Mouse (Mus musculus) midbrain, postnatal 0 days (tissue): ENCODE data around the gene Gbf1. TPM values are rescaled to one million over a fixed set of nuclear protein-coding genes. Genes with fewer than 3 reads are reported as not detected.

ENCODE experiments used
- ATAC-seq: fragments of 200-750 bp; cut with Nextera tagmentation; 2 replicates; pipeline ENCODE4 v1.8.0; 2017; ENCODE audit warnings: moderate number of reproducible peaks, mild to moderate bottlenecking, moderate TSS enrichment, moderate library complexity; ENCODE audit not compliant: low FRiP score
- DNase-seq: peaks from one replicate; pipeline ENCODE4 v3.0.0-alpha.2; 2015; ENCODE audit warnings: low spot score
- H3K27ac ChIP-seq: fragments of 300-500 bp; sonication (generic); 2 replicates; pipeline ENCODE4 v1.5.1; 2014; ENCODE audit warnings: low read depth, mild to moderate bottlenecking, low read length, mixed read lengths
- H3K27me3 ChIP-seq: fragments of 300-500 bp; sonication (generic); 2 replicates; pipeline ENCODE4 v1.6.1; 2014; ENCODE audit warnings: low read length, control low read depth, mixed read lengths; ENCODE audit not compliant: insufficient read depth
- H3K36me3 ChIP-seq: fragments of 300-500 bp; sonication (generic); 2 replicates; pipeline ENCODE4 v1.6.1; 2014; ENCODE audit warnings: low read length, control low read depth, mixed read lengths; ENCODE audit not compliant: insufficient read depth
- H3K4me1 ChIP-seq: fragments of 300-500 bp; sonication (generic); 2 replicates; pipeline ENCODE4 v1.6.1; 2014; ENCODE audit warnings: mild to moderate bottlenecking, control low read depth, antibody characterized with exemption, low read length, mixed read lengths; ENCODE audit not compliant: insufficient read depth
- H3K4me2 ChIP-seq: fragments of 300-500 bp; sonication (generic); 2 replicates; pipeline ENCODE4 v1.6.1; 2014; ENCODE audit warnings: low read depth, mild to moderate bottlenecking, low read length, mixed read lengths; ENCODE audit not compliant: poor library complexity, severe bottlenecking
- H3K4me3 ChIP-seq: fragments of 300-500 bp; sonication (generic); 2 replicates; pipeline ENCODE4 v1.5.1; 2014; ENCODE audit warnings: low read depth, mild to moderate bottlenecking, low read length, moderate library complexity
- H3K9ac ChIP-seq: fragments of 300-500 bp; sonication (generic); replicated peaks from 2 replicates; pipeline ENCODE4 v1.6.1; 2014; ENCODE audit warnings: mild to moderate bottlenecking, low read length, moderate library complexity, mixed read lengths; ENCODE audit not compliant: poor library complexity, severe bottlenecking
- H3K9me3 ChIP-seq: fragments of 300-500 bp; sonication (generic); 2 replicates; pipeline ENCODE4 v1.6.1; 2016; ENCODE audit warnings: low read length, control low read depth
- CTCF ChIP-seq: IDR thresholded peaks from 2 replicates; pipeline ENCODE4 v1.5.1; 2016; ENCODE audit warnings: antibody characterized with exemption, mild to moderate bottlenecking
- WGBS: fragments of 180-500 bp; shearing (Covaris S2); extraction: QIAGEN DNeasy Blood & Tissue Kit; methylation state at CpG from one replicate; pipeline ENCODE4 v1.1.7; 2014; 5-methylcytosine and 5-hydroxymethylcytosine counted together
- polyA plus RNA-seq: library from polyadenylated mRNA; unstranded; fragments of >200 nt; fragmentation: Nextera tagmentation; extraction: Ambion mirVana; gene quantifications from 2 replicates; pipeline ENCODE4 v1.2.1, GENCODE M21; 2015
- total RNA-seq: library from RNA; depleted of rRNA; stranded (reverse); fragments of >200 nt; gene quantifications from 2 replicates; pipeline ENCODE4 v1.2.3, GENCODE M21; 2014

The Gbf1 gene
- total and polyA plus RNA-seq, 2 experiments from 2014 or later: 51.6 to 59.8 TPM

DNA sequence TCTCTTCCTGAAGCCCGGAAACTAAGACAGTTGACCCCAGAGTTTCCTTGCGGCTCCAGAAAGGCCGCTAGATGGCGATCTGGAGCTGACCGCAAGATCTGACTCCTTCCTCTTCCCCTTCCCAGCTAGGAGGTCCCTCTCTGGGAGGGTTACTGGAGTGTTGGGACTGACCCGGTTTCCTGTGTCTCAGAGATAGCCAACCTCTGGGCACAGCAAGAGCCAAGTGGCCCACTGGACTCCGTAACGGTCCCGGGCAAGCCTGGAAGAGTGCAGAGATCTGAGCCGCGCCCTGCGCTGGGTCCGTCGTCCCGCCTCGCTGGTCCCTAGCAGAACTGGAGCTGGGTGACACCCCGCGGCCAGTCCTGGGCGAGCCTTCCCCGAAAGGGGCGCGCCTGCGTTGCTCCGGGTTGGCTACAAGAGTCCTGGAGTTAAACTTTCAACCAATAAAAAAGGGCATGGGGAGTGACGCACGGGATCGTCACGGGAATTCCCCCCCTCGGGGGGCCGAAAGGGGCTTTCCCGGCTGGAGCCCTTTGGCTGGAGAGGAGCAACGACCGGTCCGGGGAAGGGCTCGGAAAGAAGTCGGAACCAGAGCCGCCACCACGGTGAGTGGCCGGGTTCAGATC is 152.0 kb downstream of the Gbf1 start, which contains the start of gene Nfkb2:
Gene Nfkb2, plus strand, starts transcription at position 105 of the 626 bp plus-strand sequence.
- Histone ChIP-seq H3K4me2 (peak within 1 kb of the TSS; percentile 83), H3K9me3 (no peaks in the 10 kb centered on the region), H3K4me1 (no peaks in the 10 kb centered on the region), H3K27ac (0 out of 2 replicates have a peak within 1 kb of the TSS, but pooled peaks have one; percentile 38), H3K4me3 (peak within 1 kb of the TSS; percentile 44), H3K36me3 (no peaks in the 10 kb centered on the region), H3K27me3 (0 out of 2 replicates have a peak, but pooled peaks cover 10% of the 10 kb centered on the region), H3K9ac (peak within 1 kb of the TSS; percentile 52; the same call in 1 of the 2 replicates)
- DNase-seq (peak; percentile 84), ATAC-seq (peak; percentile 74)
- under 1% methylated on average over 39 of the region's 39 CpGs for WGBS
- peak; percentile 91 for TF ChIP-seq CTCF

GRCm38 (mm10) chr19:46304908-46305333 is 152.6 kb downstream of the Gbf1 start:
- no peak for TF ChIP-seq CTCF
- ATAC-seq (peak; percentile 48; the same call in 1 of the 2 replicates), DNase-seq (no peak)
- Histone ChIP-seq H3K9ac (peak overlapping the region; percentile 52; the same call in 1 of the 2 replicates), H3K4me2 (peak overlapping the region; percentile 83), H3K27me3 (0 out of 2 replicates have a peak, but pooled peaks cover 10% of the 10 kb centered on the region), H3K36me3 (no peaks in the 10 kb centered on the region), H3K4me1 (no peaks in the 10 kb centered on the region), H3K4me3 (peak overlapping the region; percentile 44), H3K27ac (no peak overlapping the region), H3K9me3 (no peaks in the 10 kb centered on the region)
- WGBS: 1% methylated on average over 34 of the region's 34 CpGs

DNA sequence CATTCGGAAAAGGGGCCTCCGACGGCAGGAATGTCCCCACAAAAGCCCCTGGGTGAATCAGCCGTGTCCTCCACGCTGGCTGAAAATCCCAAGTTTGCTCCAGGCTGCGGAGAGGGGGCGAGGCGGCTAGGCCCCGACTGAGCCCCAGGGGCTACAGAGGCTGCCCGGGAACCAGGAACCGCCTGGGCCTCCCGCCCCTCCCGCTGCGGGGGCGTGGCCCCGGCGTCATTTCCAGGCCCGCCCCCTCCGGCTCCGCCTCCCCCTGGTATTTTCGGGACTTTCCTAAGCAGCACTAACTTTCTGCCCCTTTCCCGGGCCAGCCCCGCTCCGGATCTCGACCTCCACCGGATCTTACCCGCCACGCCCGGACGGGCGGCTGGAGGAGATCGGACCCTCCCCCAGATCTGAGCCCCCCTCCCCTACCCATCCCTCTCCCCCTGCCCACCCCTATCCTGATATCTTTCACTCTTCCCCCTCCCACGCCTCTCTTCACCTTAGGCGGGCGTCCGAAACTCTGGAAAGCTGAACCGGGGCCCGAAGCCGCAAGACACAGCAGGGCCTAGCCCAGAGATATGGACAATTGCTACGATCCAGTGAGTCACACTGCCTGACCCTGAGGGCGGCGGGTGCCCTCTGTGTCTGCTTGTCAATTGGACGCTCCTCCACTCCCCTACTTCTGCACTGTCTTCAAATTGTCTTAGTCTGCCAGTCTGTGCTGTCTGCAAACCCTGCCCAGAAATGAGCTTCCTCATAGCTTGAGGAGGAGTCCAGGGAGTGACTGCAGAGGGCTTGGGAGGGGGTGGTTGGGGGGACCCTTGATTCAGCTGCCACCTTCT is 153.3 kb downstream of the Gbf1 start:
- DNase-seq (peak; percentile 65), ATAC-seq (peak; percentile 22)
- H3K27me3 ChIP-seq: 0 out of 2 replicates have a peak, but pooled peaks cover 10% of the 10 kb centered on the region
- peaks cover 1% of the 10 kb centered on the region for H3K36me3 ChIP-seq
- peak overlapping the region; percentile 52; the same call in 1 of the 2 replicates for H3K9ac ChIP-seq
- H3K27ac ChIP-seq: no peak overlapping the region
- H3K4me1 ChIP-seq: no peaks in the 10 kb centered on the region
- H3K4me3 ChIP-seq: peak overlapping the region; percentile 44
- no peaks in the 10 kb centered on the region for H3K9me3 ChIP-seq
- WGBS: 1% methylated on average over 41 of the region's 43 CpGs
- no peak for TF ChIP-seq CTCF
- peak overlapping the region; percentile 83 for H3K4me2 ChIP-seq

- Histone ChIP-seq H3K4me1 (no peaks in the 10 kb centered on the region), H3K4me3 (0 out of 2 replicates have a peak overlapping the region, but pooled peaks have one; percentile 44), H3K9me3 (no peaks in the 10 kb centered on the region), H3K4me2 (peak overlapping the region; percentile 83), H3K9ac (no peak overlapping the region), H3K27ac (no peak overlapping the region), H3K27me3 (0 out of 2 replicates have a peak, but pooled peaks cover 10% of the 10 kb centered on the region), H3K36me3 (peaks cover 7% of the 10 kb centered on the region)
- no peak for DNase-seq
- ATAC-seq: no peak
- TF ChIP-seq CTCF: no peak
- WGBS: 57% methylated on average over 5 of the region's 5 CpGs
These were observed 153.9 kb downstream of the Gbf1 start for GRCm38 (mm10) chr19:46306268-46306610.

GRCm38 (mm10) chr19:46306751-46307289 is 154.5 kb downstream of the Gbf1 start:
- no peak overlapping the region for H3K4me3 ChIP-seq
- TF ChIP-seq CTCF: no peak
- H3K36me3 ChIP-seq: peaks cover 13% of the 10 kb centered on the region
- ATAC-seq (no peak), DNase-seq (no peak)
- no peak overlapping the region for H3K4me2 ChIP-seq
- no peak overlapping the region for H3K9ac ChIP-seq
- no peaks in the 10 kb centered on the region for H3K4me1 ChIP-seq
- WGBS: 94% methylated on average over 9 of the region's 9 CpGs
- no peak overlapping the region for H3K27ac ChIP-seq
- no peaks in the 10 kb centered on the region for H3K9me3 ChIP-seq
- 0 out of 2 replicates have a peak, but pooled peaks cover 10% of the 10 kb centered on the region for H3K27me3 ChIP-seq
